Mouse (Mus musculus): ENCODE measurements around the gene Vmn1r62. TPM values are rescaled to one million over a fixed set of nuclear protein-coding genes. Genes with fewer than 3 reads are reported as not detected.
"Not testable (repeated sequence)": the region's sequence is repeated elsewhere in the genome, so short reads cannot be mapped to it uniquely, and the experiment has no call there.

The Vmn1r62 gene
- not detected in 2 replicates for polyA plus RNA-seq (2012; rRNA removed)
- not detected in 2 replicates for polyA plus RNA-seq (2014; fragmentation: Nextera tagmentation; extraction: Ambion mirVana)

- not testable (repeated sequence) for H3K4me3 ChIP-seq (replicated peaks; ENCODE audit: low read length); H3K9me3 ChIP-seq (ENCODE audit: control insufficient read depth, low read length); DNase-seq (ENCODE audit: low spot score); H3K4me1 ChIP-seq (ENCODE audit: control insufficient read depth, insufficient read depth, low read length); H3K27me3 ChIP-seq (ENCODE audit: control insufficient read depth, insufficient read depth, low read length); H3K36me3 ChIP-seq (ENCODE audit: control insufficient read depth, insufficient read depth, low read length); ATAC-seq (ENCODE audit: low FRiP score, low read depth); H3K9ac ChIP-seq (ENCODE audit: low read depth, low read length, severe bottlenecking); H3K4me2 ChIP-seq (replicated peaks; ENCODE audit: low read depth, low read length, severe bottlenecking); H3K27ac ChIP-seq (replicated peaks; ENCODE audit: low read depth, low read length)
- no CpG with 5 or more reads among the region's 1 CpGs for WGBS
Measured at GRCm38 (mm10) chr7:5673331-5673730, at the start of gene Vmn1r62. Gene Vmn1r62 (plus strand): TSS chr7:5673631.

Other genes starting within 250 kb of the Vmn1r62 start
- gene Vmn1r59, start 216.9 kb upstream of the Vmn1r62 start, polyA plus RNA-seq (2012; rRNA removed): not detected in 2 replicates
- not detected in 2 replicates for gene Vmn1r59, start 216.9 kb upstream of the Vmn1r62 start, polyA plus RNA-seq (2014; fragmentation: Nextera tagmentation; extraction: Ambion mirVana)
- gene Vmn2r28, start 179.7 kb upstream of the Vmn1r62 start, polyA plus RNA-seq (2012; rRNA removed): not detected in 2 replicates
- gene Vmn2r28, start 179.7 kb upstream of the Vmn1r62 start, polyA plus RNA-seq (2014; fragmentation: Nextera tagmentation; extraction: Ambion mirVana): not detected in 2 replicates
- gene Vmn1r60, start 126.3 kb upstream of the Vmn1r62 start, polyA plus RNA-seq (2012; rRNA removed): not detected in 2 replicates
- not detected in 2 replicates for gene Vmn1r60, start 126.3 kb upstream of the Vmn1r62 start, polyA plus RNA-seq (2014; fragmentation: Nextera tagmentation; extraction: Ambion mirVana)
- not detected in 2 replicates for gene Vmn1r61, start 60.3 kb upstream of the Vmn1r62 start, polyA plus RNA-seq (2012; rRNA removed)
- gene Vmn1r61, start 60.3 kb upstream of the Vmn1r62 start, polyA plus RNA-seq (2014; fragmentation: Nextera tagmentation; extraction: Ambion mirVana): not detected in 2 replicates
- not detected in 2 replicates for gene Vmn1r63, start 131.8 kb downstream of the Vmn1r62 start, polyA plus RNA-seq (2012; rRNA removed)
- gene Vmn1r63, start 131.8 kb downstream of the Vmn1r62 start, polyA plus RNA-seq (2014; fragmentation: Nextera tagmentation; extraction: Ambion mirVana): not detected in 2 replicates
- not detected in 2 replicates for gene Vmn1r64, start 210.9 kb downstream of the Vmn1r62 start, polyA plus RNA-seq (2012; rRNA removed)
- gene Vmn1r64, start 210.9 kb downstream of the Vmn1r62 start, polyA plus RNA-seq (2014; fragmentation: Nextera tagmentation; extraction: Ambion mirVana): not detected in 2 replicates

Data from limb, embryonic 14.5 days (tissue).